Mouse (Mus musculus) stomach, postnatal 0 days (tissue): ENCODE measurements at regions not wholly inside any gene's neighbourhood (a gene's known extent, or its start where the extent isn't known, plus 50 kb on each side); places are given as distances from the start of the nearest gene placed in this dataset.

ENCODE experiments used
- ATAC-seq: fragments of 200-750 bp; cut with Nextera tagmentation; 2 replicates; pipeline ENCODE4 v1.8.0; 2017; ENCODE audit not compliant: low FRiP score, low TSS enrichment
- DNase-seq: peaks from one replicate; pipeline ENCODE4 v3.0.0-alpha.2; 2016; ENCODE audit warnings: low spot score
- H3K27ac ChIP-seq: fragments of 300-500 bp; sonication (generic); replicated peaks from 2 replicates; pipeline ENCODE4 v1.5.1; 2014; ENCODE audit warnings: mild to moderate bottlenecking, control low read depth
- H3K27me3 ChIP-seq: fragments of 300-500 bp; sonication (generic); 2 replicates; pipeline ENCODE4 v1.6.1; 2014; ENCODE audit warnings: low read length; ENCODE audit not compliant: control insufficient read depth, insufficient read depth
- H3K36me3 ChIP-seq: fragments of 300-500 bp; sonication (generic); 2 replicates; pipeline ENCODE4 v1.6.1; 2014; ENCODE audit warnings: low read length, mixed read lengths; ENCODE audit not compliant: control insufficient read depth, insufficient read depth
- H3K4me1 ChIP-seq: fragments of 300-500 bp; sonication (generic); replicated peaks from 2 replicates; pipeline ENCODE4 v1.6.1; 2014; ENCODE audit warnings: antibody characterized with exemption; ENCODE audit not compliant: control insufficient read depth, insufficient read depth
- H3K4me2 ChIP-seq: fragments of 300-500 bp; sonication (generic); replicated peaks from 2 replicates; pipeline ENCODE4 v1.6.1; 2014; ENCODE audit warnings: low read depth, mild to moderate bottlenecking, control low read depth, moderate library complexity
- H3K4me3 ChIP-seq: fragments of 300-500 bp; sonication (generic); 2 replicates; pipeline ENCODE4 v1.5.1; 2014; ENCODE audit warnings: low read depth, low read length, control low read depth
- H3K9ac ChIP-seq: fragments of 300-500 bp; sonication (generic); 2 replicates; pipeline ENCODE4 v1.6.1; 2014; ENCODE audit warnings: mild to moderate bottlenecking, low read length, control low read depth, mixed read lengths
- H3K9me3 ChIP-seq: fragments of 300-500 bp; sonication (generic); 2 replicates; pipeline ENCODE4 v1.6.1; 2016; ENCODE audit warnings: low read length; ENCODE audit not compliant: control insufficient read depth
- CTCF ChIP-seq: IDR thresholded peaks from 2 replicates; pipeline ENCODE4 v1.5.1; 2016; ENCODE audit warnings: antibody characterized with exemption, low read depth, mild to moderate bottlenecking, moderate library complexity
- EP300 ChIP-seq: optimal IDR thresholded peaks from 2 replicates; pipeline ENCODE3; 2016; ENCODE audit warnings: antibody characterized with exemption
- WGBS: fragments of 180-500 bp; shearing (Covaris S2); extraction: QIAGEN DNeasy Blood & Tissue Kit; methylation state at CpG from one replicate; pipeline ENCODE4 v1.1.7; 2014; 5-methylcytosine and 5-hydroxymethylcytosine counted together

- 76% methylated on average over 2 of the region's 2 CpGs for WGBS
- no peaks in the 10 kb centered on the region for H3K9me3 ChIP-seq
- H3K4me2 ChIP-seq = no peak overlapping the region
- H3K9ac ChIP-seq = no peak overlapping the region
- no peak for ATAC-seq
- H3K4me3 ChIP-seq = no peak overlapping the region
- H3K4me1 ChIP-seq = no peaks in the 10 kb centered on the region; the same call in 1 of the 2 replicates
- no peaks in the 10 kb centered on the region for H3K27me3 ChIP-seq
- TF ChIP-seq EP300 (no peak), CTCF (no peak)
- no peak overlapping the region for H3K27ac ChIP-seq
- H3K36me3 ChIP-seq = no peaks in the 10 kb centered on the region
- DNase-seq = no peak
These were observed 428.4 kb downstream of the Bmper start for GRCm38 (mm10) chr9:23651300-23651699.

GRCm38 (mm10) chr9:23653086-23653485 lies 430.2 kb downstream of the Bmper start:
- 34% methylated on average over 2 of the region's 2 CpGs for WGBS
- no peak overlapping the region for H3K9ac ChIP-seq
- H3K4me3 ChIP-seq = no peak overlapping the region
- H3K9me3 ChIP-seq = no peaks in the 10 kb centered on the region
- DNase-seq = no peak
- ATAC-seq = peak; percentile 76
- no peaks in the 10 kb centered on the region for H3K27me3 ChIP-seq
- no peak overlapping the region for H3K4me2 ChIP-seq
- H3K27ac ChIP-seq = no peak overlapping the region
- TF ChIP-seq EP300 (no peak), CTCF (no peak)
- no peaks in the 10 kb centered on the region for H3K36me3 ChIP-seq
- H3K4me1 ChIP-seq = no peaks in the 10 kb centered on the region; the same call in 1 of the 2 replicates

- Histone ChIP-seq H3K4me1 (no peaks in the 10 kb centered on the region; the same call in 1 of the 2 replicates), H3K27me3 (no peaks in the 10 kb centered on the region), H3K4me3 (no peak overlapping the region), H3K27ac (no peak overlapping the region), H3K36me3 (no peaks in the 10 kb centered on the region), H3K9ac (no peak overlapping the region), H3K9me3 (no peaks in the 10 kb centered on the region), H3K4me2 (no peak overlapping the region)
- no peak for ATAC-seq
- TF ChIP-seq CTCF (no peak), EP300 (no peak)
- DNase-seq = no peak
- WGBS = 55% methylated on average over 1 of the region's 1 CpGs
These were observed 431.9 kb downstream of the Bmper start for GRCm38 (mm10) chr9:23654777-23655176.

GRCm38 (mm10) chr9:23665960-23666359 lies 431.8 kb upstream of the Npsr1 start:
- Histone ChIP-seq H3K9me3 (no peaks in the 10 kb centered on the region), H3K4me2 (no peak overlapping the region), H3K4me1 (no peaks in the 10 kb centered on the region), H3K4me3 (no peak overlapping the region), H3K36me3 (no peaks in the 10 kb centered on the region), H3K9ac (no peak overlapping the region), H3K27me3 (no peaks in the 10 kb centered on the region), H3K27ac (no peak overlapping the region)
- ATAC-seq (no peak), DNase-seq (no peak)
- TF ChIP-seq EP300 (no peak), CTCF (no peak)

- Histone ChIP-seq H3K27me3 (no peaks in the 10 kb centered on the region), H3K27ac (no peak overlapping the region), H3K4me2 (no peak overlapping the region), H3K36me3 (no peaks in the 10 kb centered on the region), H3K9ac (no peak overlapping the region), H3K9me3 (no peaks in the 10 kb centered on the region), H3K4me3 (no peak overlapping the region), H3K4me1 (no peaks in the 10 kb centered on the region)
- TF ChIP-seq EP300 = no peak
- no peak for TF ChIP-seq CTCF
- no peak for DNase-seq
- ATAC-seq = no peak
- 90% methylated on average over 4 of the region's 4 CpGs for WGBS
These were observed 428.6 kb upstream of the Npsr1 start for GRCm38 (mm10) chr9:23669230-23669629.

- TF ChIP-seq EP300 (no peak), CTCF (no peak)
- Histone ChIP-seq H3K4me1 (no peaks in the 10 kb centered on the region), H3K9me3 (no peaks in the 10 kb centered on the region), H3K27ac (no peak overlapping the region; the same call in 1 of the 2 replicates), H3K9ac (no peak overlapping the region), H3K27me3 (no peaks in the 10 kb centered on the region), H3K36me3 (no peaks in the 10 kb centered on the region), H3K4me3 (no peak overlapping the region), H3K4me2 (no peak overlapping the region)
- no peak for ATAC-seq
- DNase-seq = no peak
- 9% methylated on average over 5 of the region's 5 CpGs for WGBS
These were observed 427.2 kb upstream of the Npsr1 start for GRCm38 (mm10) chr9:23670642-23671041.
